Mouse (Mus musculus) heart, postnatal 0 days (tissue): ENCODE results near the gene Lrrc8a. TPM values are rescaled to one million over a fixed set of nuclear protein-coding genes. Genes with fewer than 3 reads are reported as not detected.

Experiments used
- ATAC-seq: fragments of 200-750 bp; cut with Nextera tagmentation; 2 replicates; pipeline ENCODE4 v1.8.0; 2017; ENCODE audit warnings: low read depth, moderate number of reproducible peaks, moderate library complexity; ENCODE audit not compliant: insufficient read depth
- DNase-seq: peaks from one replicate; pipeline ENCODE4 v3.0.0-alpha.2; 2016; ENCODE audit warnings: low spot score
- H3K27ac ChIP-seq: fragments of 300-500 bp; sonication (generic); 2 replicates; pipeline ENCODE4 v1.5.1; 2014; ENCODE audit warnings: low read depth, mild to moderate bottlenecking
- H3K27me3 ChIP-seq: fragments of 300-500 bp; sonication (generic); 2 replicates; pipeline ENCODE4 v1.6.1; 2014; ENCODE audit warnings: low read length, mixed read lengths; ENCODE audit not compliant: control insufficient read depth, insufficient read depth
- H3K36me3 ChIP-seq: fragments of 300-500 bp; sonication (generic); replicated peaks from 2 replicates; pipeline ENCODE4 v1.6.1; 2014; ENCODE audit warnings: low read length, mixed read lengths; ENCODE audit not compliant: control insufficient read depth, insufficient read depth
- H3K4me1 ChIP-seq: fragments of 300-500 bp; sonication (generic); 2 replicates; pipeline ENCODE4 v1.6.1; 2014; ENCODE audit warnings: antibody characterized with exemption; ENCODE audit not compliant: control insufficient read depth, insufficient read depth
- H3K4me2 ChIP-seq: fragments of 300-500 bp; sonication (generic); 2 replicates; pipeline ENCODE4 v1.6.1; 2014; ENCODE audit warnings: low read depth, mild to moderate bottlenecking, low read length, moderate library complexity
- H3K4me3 ChIP-seq: fragments of 300-500 bp; sonication (generic); 2 replicates; pipeline ENCODE4 v1.5.1; 2014; ENCODE audit warnings: low read depth, low read length
- H3K9ac ChIP-seq: fragments of 300-500 bp; sonication (generic); replicated peaks from 2 replicates; pipeline ENCODE4 v1.6.1; 2014; ENCODE audit warnings: low read depth, low read length, mixed read lengths
- H3K9me3 ChIP-seq: fragments of 300-500 bp; sonication (generic); replicated peaks from 2 replicates; pipeline ENCODE4 v1.6.1; 2016; ENCODE audit warnings: low read length; ENCODE audit not compliant: control insufficient read depth
- CTCF ChIP-seq: IDR thresholded peaks from 2 replicates; pipeline ENCODE4 v1.5.1; 2016; ENCODE audit warnings: antibody characterized with exemption, control low read depth, low read depth
- EP300 ChIP-seq: IDR thresholded peaks from 2 replicates; pipeline ENCODE4 v1.6.1; 2016; ENCODE audit warnings: antibody characterized with exemption, low read depth
- WGBS: fragments of 180-500 bp; shearing (Covaris S2); extraction: QIAGEN DNeasy Blood & Tissue Kit; methylation state at CpG from one replicate; pipeline ENCODE4 v1.1.7; 2014; 5-methylcytosine and 5-hydroxymethylcytosine counted together
- polyA plus RNA-seq: library from polyadenylated mRNA; unstranded; fragments of >200 nt; fragmentation: Nextera tagmentation; extraction: Ambion mirVana; gene quantifications from 2 replicates; pipeline ENCODE4 v1.2.1, GENCODE M21; 2015
- total RNA-seq: library from RNA; depleted of rRNA; stranded (reverse); fragments of >200 nt; gene quantifications from 2 replicates; pipeline ENCODE4 v1.2.3, GENCODE M21; 2014; ENCODE audit warnings: low replicate concordance; rRNA removed

Lrrc8a gene
- total and polyA plus RNA-seq, 2 experiments from 2014 or later, result 43.5 to 50.8 TPM

DNA sequence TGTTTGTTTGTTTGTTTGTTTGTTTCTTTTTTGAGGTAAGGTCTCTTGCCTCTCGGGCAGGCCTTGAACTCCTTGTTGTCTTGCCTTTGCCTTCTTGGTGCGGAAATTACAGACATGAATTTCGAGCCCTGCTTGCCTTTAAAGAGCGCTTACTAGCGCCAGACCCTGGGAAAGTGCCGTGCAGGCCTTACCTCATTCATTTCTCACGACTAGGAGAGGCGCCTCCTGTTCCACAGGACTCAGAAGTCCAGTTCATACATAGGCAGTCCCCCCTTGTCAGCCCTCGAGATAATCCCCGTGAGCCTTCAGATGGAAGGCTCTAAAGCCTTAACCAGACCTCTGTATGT is 49.5 kb downstream of the Lrrc8a start:
- Histone ChIP-seq H3K27me3 (no peaks in the 10 kb centered on the region), H3K9ac (peak overlapping the region; percentile 67), H3K9me3 (no peaks in the 10 kb centered on the region), H3K4me1 (peaks cover 9% of the 10 kb centered on the region; the same call in 1 of the 2 replicates), H3K4me3 (peak overlapping the region; percentile 84), H3K4me2 (peak overlapping the region; percentile 84), H3K27ac (no peak overlapping the region), H3K36me3 (peaks cover 7% of the 10 kb centered on the region; the same call in 1 of the 2 replicates)
- TF ChIP-seq EP300 (no peak), CTCF (no peak)
- WGBS, result 2% methylated on average over 10 of the region's 10 CpGs
- no peak for ATAC-seq
- DNase-seq, result no peak

DNA sequence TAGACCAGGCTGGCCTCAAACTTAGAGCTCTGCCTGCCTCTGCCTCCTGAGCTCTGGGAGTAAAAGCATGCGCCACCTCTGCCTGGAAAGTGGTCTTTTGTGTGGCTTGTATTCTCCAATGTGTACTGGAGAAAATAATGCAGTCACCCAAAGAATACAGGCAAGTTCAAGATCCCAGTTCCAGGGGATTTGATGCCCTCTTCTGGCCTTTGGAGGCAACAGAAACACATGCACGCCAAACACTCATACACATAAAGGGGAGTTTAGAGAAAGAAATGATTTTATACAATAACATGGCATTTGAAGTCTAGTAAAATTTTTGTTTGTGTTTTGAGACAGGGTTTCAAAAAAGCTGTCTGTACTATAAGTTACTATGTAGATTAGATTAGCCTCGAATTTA is 62.0 kb downstream of the Lrrc8a start:
- Histone ChIP-seq H3K4me3 (no peak overlapping the region), H3K4me1 (0 out of 2 replicates have a peak, but pooled peaks cover 2% of the 10 kb centered on the region), H3K9ac (no peak overlapping the region), H3K27ac (no peak overlapping the region), H3K36me3 (peaks cover 66% of the 10 kb centered on the region), H3K27me3 (no peaks in the 10 kb centered on the region), H3K9me3 (no peaks in the 10 kb centered on the region), H3K4me2 (no peak overlapping the region)
- DNase-seq, result peak; percentile 8
- no peak for ATAC-seq
- WGBS, result 70% methylated on average over 3 of the region's 3 CpGs
- TF ChIP-seq EP300 (no peak), CTCF (peak; percentile 44)

DNA sequence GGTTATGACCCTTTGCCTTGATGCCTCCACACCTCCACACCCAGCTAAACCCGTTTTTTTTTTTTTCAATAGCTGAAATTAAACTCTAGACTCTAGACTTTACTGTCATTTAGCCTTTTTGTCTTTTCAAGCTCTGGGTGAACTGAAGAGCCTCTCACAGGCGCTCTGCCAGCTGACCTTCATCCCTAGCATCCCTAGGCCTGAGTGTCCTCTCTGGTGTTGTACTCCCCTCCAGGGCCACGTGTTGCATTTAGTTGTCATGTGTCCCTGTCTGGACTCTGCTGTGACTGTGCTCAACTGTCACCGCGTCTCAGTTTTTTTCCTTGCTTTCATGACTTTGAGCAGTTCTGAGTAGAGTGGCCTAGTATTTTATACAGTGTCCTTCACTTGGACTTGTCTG is 62.5 kb downstream of the Lrrc8a start:
- TF ChIP-seq EP300, result no peak
- TF ChIP-seq CTCF, result no peak
- no peak for ATAC-seq
- 78% methylated on average over 5 of the region's 5 CpGs for WGBS

DNA sequence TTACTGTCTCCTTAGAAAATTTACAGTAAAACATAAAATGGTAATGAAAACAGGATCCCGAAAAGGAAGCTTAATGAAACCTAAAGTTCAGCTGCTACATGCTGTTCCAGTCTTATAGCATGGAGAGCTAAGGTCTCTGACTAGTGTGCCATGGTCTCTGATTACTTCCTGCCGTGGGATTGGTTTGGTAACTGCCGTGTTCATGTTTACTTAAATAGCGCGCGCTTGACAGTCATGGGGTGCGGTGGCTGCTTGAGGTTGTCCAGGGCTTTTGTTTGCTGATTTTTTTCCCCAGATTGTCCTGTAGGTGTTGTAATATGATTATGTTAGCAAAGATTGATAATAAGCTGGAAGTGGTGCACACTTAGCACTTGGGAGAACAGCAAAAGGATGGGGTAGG is 68.6 kb downstream of the Lrrc8a start:
- DNase-seq, result no peak
- H3K4me3 ChIP-seq, result no peak overlapping the region
- peaks cover 100% of the 10 kb centered on the region for H3K36me3 ChIP-seq
- no peak for TF ChIP-seq EP300
- no peak for TF ChIP-seq CTCF
- H3K9me3 ChIP-seq, result no peaks in the 10 kb centered on the region
- no peak for ATAC-seq
- H3K9ac ChIP-seq, result no peak overlapping the region
- 91% methylated on average over 7 of the region's 7 CpGs for WGBS
- no peaks in the 10 kb centered on the region for H3K4me1 ChIP-seq
- H3K27ac ChIP-seq, result no peak overlapping the region
- no peaks in the 10 kb centered on the region for H3K27me3 ChIP-seq
- no peak overlapping the region for H3K4me2 ChIP-seq

More for the DNA sequence above, 62.5 kb downstream of the Lrrc8a start:
- no peak overlapping the region for H3K4me2 ChIP-seq
- H3K27me3 ChIP-seq, result no peaks in the 10 kb centered on the region
- no peaks in the 10 kb centered on the region for H3K9me3 ChIP-seq
- no peaks in the 10 kb centered on the region for H3K4me1 ChIP-seq
- H3K27ac ChIP-seq, result no peak overlapping the region
- no peak overlapping the region for H3K9ac ChIP-seq
- H3K36me3 ChIP-seq, result peaks cover 71% of the 10 kb centered on the region
- H3K4me3 ChIP-seq, result no peak overlapping the region
- no peak for DNase-seq

DNA sequence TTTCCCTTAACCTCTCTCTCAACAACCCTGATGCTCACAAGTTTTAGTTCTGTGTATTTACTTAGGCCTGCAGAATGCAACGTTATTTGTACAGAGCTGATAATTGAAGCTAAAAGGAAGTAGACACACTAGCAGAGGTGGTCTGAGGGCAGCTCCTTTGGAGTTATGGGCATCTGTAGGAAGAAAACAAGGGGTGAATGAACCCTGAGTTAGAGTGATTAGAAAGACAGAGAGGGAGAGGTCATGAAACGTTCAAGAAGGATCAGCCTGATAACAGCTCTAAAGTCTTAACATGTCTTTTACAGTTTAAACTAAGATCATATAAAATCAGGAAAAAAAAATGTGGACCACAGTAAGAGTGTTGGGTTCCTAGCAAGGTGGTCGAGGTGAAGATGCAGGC is 71.8 kb downstream of the Lrrc8a start:
- H3K36me3 ChIP-seq, result peaks cover 97% of the 10 kb centered on the region
- TF ChIP-seq CTCF (no peak), EP300 (no peak)
- no peaks in the 10 kb centered on the region for H3K9me3 ChIP-seq
- H3K27me3 ChIP-seq, result no peaks in the 10 kb centered on the region
- no peak for ATAC-seq
- WGBS, result 82% methylated on average over 3 of the region's 3 CpGs
- H3K4me3 ChIP-seq, result no peak overlapping the region
- H3K9ac ChIP-seq, result no peak overlapping the region
- H3K4me2 ChIP-seq, result no peak overlapping the region
- no peaks in the 10 kb centered on the region for H3K4me1 ChIP-seq
- DNase-seq, result no peak
- H3K27ac ChIP-seq, result no peak overlapping the region

DNA sequence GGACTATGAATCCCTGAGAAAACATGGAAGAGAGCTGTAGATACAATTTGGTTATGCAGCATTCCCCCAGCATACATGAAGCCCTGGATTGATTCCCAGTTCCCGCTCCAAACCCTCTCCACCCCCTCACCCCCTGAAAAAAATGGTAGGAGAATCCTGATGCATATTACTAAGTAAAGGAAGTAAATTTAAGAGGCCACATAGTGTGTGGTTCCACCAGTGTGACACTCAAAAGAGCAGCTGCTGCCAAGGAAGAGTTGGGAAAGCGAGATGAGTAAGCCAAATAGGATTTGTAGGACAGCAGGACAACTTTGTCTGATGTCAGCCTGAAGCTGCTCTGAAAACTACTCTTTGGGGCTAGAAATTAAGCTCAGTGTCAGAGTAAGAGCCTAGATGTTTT is 74.0 kb downstream of the Lrrc8a start:
- Histone ChIP-seq H3K4me2 (no peak overlapping the region), H3K27ac (no peak overlapping the region), H3K9me3 (no peaks in the 10 kb centered on the region), H3K4me3 (no peak overlapping the region), H3K4me1 (no peaks in the 10 kb centered on the region), H3K9ac (no peak overlapping the region), H3K27me3 (no peaks in the 10 kb centered on the region), H3K36me3 (peaks cover 97% of the 10 kb centered on the region)
- ATAC-seq (no peak), DNase-seq (no peak)
- TF ChIP-seq EP300 (no peak), CTCF (no peak)
- 86% methylated on average over 2 of the region's 2 CpGs for WGBS

Other genes starting within 250 kb of the Lrrc8a start
- 26.2 and 30.1 TPM in 2 replicates for gene Wdr34, start 188.8 kb upstream of the Lrrc8a start, total RNA-seq
- gene Wdr34, start 188.8 kb upstream of the Lrrc8a start, polyA plus RNA-seq, result 17.3 and 17.6 TPM in 2 replicates
- gene Set, start 180.3 kb upstream of the Lrrc8a start, total RNA-seq, result 103 and 123 TPM in 2 replicates
- gene Set, start 180.3 kb upstream of the Lrrc8a start, polyA plus RNA-seq, result 131 and 139 TPM in 2 replicates
- 13.9 and 18.9 TPM in 2 replicates for gene Pkn3, start 160.0 kb upstream of the Lrrc8a start, total RNA-seq
- gene Pkn3, start 160.0 kb upstream of the Lrrc8a start, polyA plus RNA-seq, result 5.7 and 6.0 TPM in 2 replicates
- gene Zdhhc12, start 144.1 kb upstream of the Lrrc8a start, total RNA-seq, result 15.5 and 27.4 TPM in 2 replicates
- gene Zdhhc12, start 144.1 kb upstream of the Lrrc8a start, polyA plus RNA-seq, result 19.9 and 21.1 TPM in 2 replicates
- 31.2 and 32.4 TPM in 2 replicates for gene Zer1, start 113.1 kb upstream of the Lrrc8a start, total RNA-seq
- gene Zer1, start 113.1 kb upstream of the Lrrc8a start, polyA plus RNA-seq, result 3.7 and 4.1 TPM in 2 replicates
- 21.4 and 29.5 TPM in 2 replicates for gene Tbc1d13, start 104.0 kb upstream of the Lrrc8a start, total RNA-seq
- 2.9 and 3.0 TPM in 2 replicates for gene Tbc1d13, start 104.0 kb upstream of the Lrrc8a start, polyA plus RNA-seq
- 124 and 127 TPM in 2 replicates for gene Endog, start 66.2 kb upstream of the Lrrc8a start, total RNA-seq
- 72.9 and 73.0 TPM in 2 replicates for gene Endog, start 66.2 kb upstream of the Lrrc8a start, polyA plus RNA-seq
- 16.3 and 20.5 TPM in 2 replicates for gene Spout1, start 59.3 kb upstream of the Lrrc8a start, total RNA-seq
- 13.6 and 15.2 TPM in 2 replicates for gene Spout1, start 59.3 kb upstream of the Lrrc8a start, polyA plus RNA-seq
- gene Kyat1, start 31.9 kb upstream of the Lrrc8a start, total RNA-seq, result 76.8 and 81.2 TPM in 2 replicates
- gene Kyat1, start 31.9 kb upstream of the Lrrc8a start, polyA plus RNA-seq, result 50.7 and 51.7 TPM in 2 replicates
- gene Gm28035, start 2.9 kb downstream of the Lrrc8a start, total RNA-seq, result 13.9 TPM in 1 of 2 replicates, not detected in the other
- 0.10 and 0.12 TPM in 2 replicates for gene Gm28035, start 2.9 kb downstream of the Lrrc8a start, polyA plus RNA-seq
- gene Phyhd1, start 28.5 kb downstream of the Lrrc8a start, total RNA-seq, result 12.9 and 47.1 TPM in 2 replicates
- 14.7 and 15.9 TPM in 2 replicates for gene Phyhd1, start 28.5 kb downstream of the Lrrc8a start, polyA plus RNA-seq
- gene Gm28038, start 43.3 kb downstream of the Lrrc8a start, total RNA-seq, result not detected in 2 replicates
- gene Gm28038, start 43.3 kb downstream of the Lrrc8a start, polyA plus RNA-seq, result not detected in 2 replicates
- 45.4 and 53.8 TPM in 2 replicates for gene Dolk, start 48.6 kb downstream of the Lrrc8a start, total RNA-seq
- gene Dolk, start 48.6 kb downstream of the Lrrc8a start, polyA plus RNA-seq, result 27.2 and 32.8 TPM in 2 replicates
- gene Nup188, start 48.7 kb downstream of the Lrrc8a start, total RNA-seq, result 24.6 and 32.3 TPM in 2 replicates
- 10.5 and 11.0 TPM in 2 replicates for gene Nup188, start 48.7 kb downstream of the Lrrc8a start, polyA plus RNA-seq
- 204 and 234 TPM in 2 replicates for gene Sh3glb2, start 121.6 kb downstream of the Lrrc8a start, total RNA-seq
- 89.5 and 93.8 TPM in 2 replicates for gene Sh3glb2, start 121.6 kb downstream of the Lrrc8a start, polyA plus RNA-seq
- gene Miga2, start 126.5 kb downstream of the Lrrc8a start, total RNA-seq, result 82.6 and 105 TPM in 2 replicates
- gene Miga2, start 126.5 kb downstream of the Lrrc8a start, polyA plus RNA-seq, result 31.9 and 32.6 TPM in 2 replicates
- 40.6 and 56.4 TPM in 2 replicates for gene Dolpp1, start 154.5 kb downstream of the Lrrc8a start, total RNA-seq
- 14.4 and 15.0 TPM in 2 replicates for gene Dolpp1, start 154.5 kb downstream of the Lrrc8a start, polyA plus RNA-seq
- 351 and 413 TPM in 2 replicates for gene Crat, start 178.1 kb downstream of the Lrrc8a start, total RNA-seq
- 263 and 266 TPM in 2 replicates for gene Crat, start 178.1 kb downstream of the Lrrc8a start, polyA plus RNA-seq
- 109 and 112 TPM in 2 replicates for gene Ptpa, start 178.3 kb downstream of the Lrrc8a start, total RNA-seq
- gene Ptpa, start 178.3 kb downstream of the Lrrc8a start, polyA plus RNA-seq, result 92.4 TPM in 2 replicates
- gene Ier5l, start 236.5 kb downstream of the Lrrc8a start, total RNA-seq, result 12.4 and 12.5 TPM in 2 replicates
- gene Ier5l, start 236.5 kb downstream of the Lrrc8a start, polyA plus RNA-seq, result 0.94 and 1.2 TPM in 2 replicates